Mouse (Mus musculus) cerebellum, postnatal 25 days (tissue): ENCODE results near the gene Tmem14a.
A peak's percentile ranks its signal among the peaks of the same experiment; 100 is the strongest.
"Not testable (repeated sequence)": the region's sequence is repeated elsewhere in the genome, so short reads cannot be mapped to it uniquely, and the experiment has no call there.

Source experiments
- DNase-seq, 2 experiments: peaks; one replicate each; pipeline ENCODE4 v3.0.0; 2021; ENCODE audit warnings: mixed read lengths in 2 of 2

Gene Tmem14a

DNA sequence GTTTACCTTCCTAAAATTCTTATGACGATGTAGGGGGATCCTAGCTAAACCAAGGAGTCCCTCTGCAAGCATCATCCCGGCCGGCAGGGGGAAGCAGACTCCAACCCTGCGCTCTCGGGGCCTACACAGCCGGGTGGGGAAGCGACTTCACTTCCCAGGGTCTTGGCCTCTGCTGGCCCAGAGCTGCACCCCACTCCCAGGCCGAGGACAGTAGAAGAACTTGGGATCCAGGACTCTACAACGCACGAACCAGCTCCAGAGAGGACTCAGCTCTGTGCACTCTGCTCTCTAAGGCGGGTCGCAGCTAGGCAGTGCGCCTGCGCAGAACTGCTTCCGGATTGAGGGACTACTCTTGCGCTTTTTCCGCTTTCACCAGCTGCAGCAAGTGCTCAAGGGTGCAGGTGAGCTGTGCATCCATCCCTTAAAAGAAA, at the start of gene Tmem14a:
Gene Tmem14a (plus strand): TSS at position 87 of the 431 bp plus-strand sequence.
- DNase-seq, result peak; percentile 90 to 92

GRCm38 (mm10) chr1:21185196-21185595, 33.2 kb upstream of the Tmem14a start:
- DNase-seq, result no peak

- DNase-seq, result no peak
Observed at GRCm38 (mm10) chr1:21206241-21206640, 12.1 kb upstream of the Tmem14a start.

DNA sequence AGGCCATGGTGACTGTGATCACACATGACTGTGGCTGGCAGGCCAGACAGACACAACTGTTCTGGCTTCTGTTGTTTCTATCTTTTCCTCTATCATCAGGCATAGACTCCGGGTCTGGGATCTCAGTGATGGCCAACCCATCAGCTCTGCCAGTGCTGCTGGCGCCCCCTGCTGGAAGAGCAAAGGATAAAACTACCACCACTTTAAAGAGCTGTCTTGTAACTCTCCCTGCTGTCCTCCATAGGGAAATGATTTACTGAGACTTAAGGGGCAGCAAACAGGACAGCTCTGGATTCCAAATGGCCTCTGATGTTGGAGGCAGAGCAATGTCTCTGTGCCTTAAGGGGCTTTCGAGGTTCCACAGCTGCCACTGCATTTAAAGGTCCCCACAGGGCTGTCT, 4.8 kb upstream of the Tmem14a start:
- DNase-seq, result not testable (repeated sequence)

DNA sequence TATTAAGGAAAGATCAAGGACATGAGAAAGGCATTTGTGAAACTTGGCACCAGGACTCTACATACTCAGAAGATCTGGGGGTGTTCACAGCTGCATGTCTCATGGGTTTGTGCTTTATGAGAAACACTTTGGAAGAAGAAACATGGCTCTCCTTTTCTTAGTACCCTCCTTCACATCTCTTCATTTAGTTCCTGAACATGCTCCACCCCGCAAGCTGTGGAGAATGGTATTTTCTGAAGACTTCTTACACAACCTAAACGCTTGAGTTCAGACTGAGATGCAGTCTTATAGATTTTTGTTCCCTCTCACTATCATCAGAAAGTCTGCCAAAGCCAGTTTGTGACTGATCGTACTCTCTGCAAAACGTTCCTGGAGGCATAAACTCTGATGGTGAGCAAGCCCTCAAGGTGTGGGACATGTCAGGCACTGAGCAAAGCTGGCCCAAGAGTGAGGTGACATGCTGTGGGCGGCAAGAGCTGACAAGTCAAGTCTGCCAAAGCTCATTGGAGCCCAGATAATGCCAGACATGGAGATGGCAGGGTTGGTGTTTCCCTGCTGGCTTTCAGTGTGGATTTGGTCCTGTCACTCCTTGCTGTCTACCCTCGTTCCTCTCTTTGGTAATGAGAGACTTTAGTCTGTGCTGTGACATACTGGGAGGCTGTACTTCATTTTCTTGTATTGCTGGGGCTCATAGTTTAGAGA, 4.2 kb upstream of the Tmem14a start:
- peak in 1 of 2 experiments; percentile 37 for DNase-seq

DNA sequence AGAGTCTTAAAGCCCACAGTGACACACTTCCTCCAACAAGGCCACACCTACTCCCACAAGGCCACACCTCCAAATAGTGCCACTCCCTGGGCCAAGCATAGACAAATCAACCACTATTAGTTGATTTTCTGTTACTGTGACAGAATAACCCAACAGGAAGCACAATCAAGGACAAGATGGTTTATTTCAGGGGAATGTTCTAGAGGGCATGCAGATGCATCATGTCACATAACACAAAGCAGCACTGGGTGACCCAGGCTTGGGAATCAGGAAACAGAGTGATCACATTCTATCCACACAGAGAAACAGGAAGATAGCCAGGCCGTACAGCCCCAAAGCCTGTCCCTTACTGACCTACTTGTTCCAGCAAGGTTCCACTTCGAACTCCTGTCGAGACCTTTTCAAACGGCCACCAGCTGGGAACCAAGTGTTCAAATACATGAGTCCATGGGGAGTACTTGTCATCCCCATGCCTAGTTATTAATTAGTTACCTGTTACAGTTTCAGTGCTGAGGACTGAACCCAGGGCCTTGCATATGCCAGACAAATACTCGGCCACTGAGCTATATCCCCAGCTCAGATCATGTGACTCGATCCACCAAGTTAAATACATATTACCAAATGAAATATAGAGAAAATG, 9.5 kb downstream of the Tmem14a start:
- no peak for DNase-seq

DNA sequence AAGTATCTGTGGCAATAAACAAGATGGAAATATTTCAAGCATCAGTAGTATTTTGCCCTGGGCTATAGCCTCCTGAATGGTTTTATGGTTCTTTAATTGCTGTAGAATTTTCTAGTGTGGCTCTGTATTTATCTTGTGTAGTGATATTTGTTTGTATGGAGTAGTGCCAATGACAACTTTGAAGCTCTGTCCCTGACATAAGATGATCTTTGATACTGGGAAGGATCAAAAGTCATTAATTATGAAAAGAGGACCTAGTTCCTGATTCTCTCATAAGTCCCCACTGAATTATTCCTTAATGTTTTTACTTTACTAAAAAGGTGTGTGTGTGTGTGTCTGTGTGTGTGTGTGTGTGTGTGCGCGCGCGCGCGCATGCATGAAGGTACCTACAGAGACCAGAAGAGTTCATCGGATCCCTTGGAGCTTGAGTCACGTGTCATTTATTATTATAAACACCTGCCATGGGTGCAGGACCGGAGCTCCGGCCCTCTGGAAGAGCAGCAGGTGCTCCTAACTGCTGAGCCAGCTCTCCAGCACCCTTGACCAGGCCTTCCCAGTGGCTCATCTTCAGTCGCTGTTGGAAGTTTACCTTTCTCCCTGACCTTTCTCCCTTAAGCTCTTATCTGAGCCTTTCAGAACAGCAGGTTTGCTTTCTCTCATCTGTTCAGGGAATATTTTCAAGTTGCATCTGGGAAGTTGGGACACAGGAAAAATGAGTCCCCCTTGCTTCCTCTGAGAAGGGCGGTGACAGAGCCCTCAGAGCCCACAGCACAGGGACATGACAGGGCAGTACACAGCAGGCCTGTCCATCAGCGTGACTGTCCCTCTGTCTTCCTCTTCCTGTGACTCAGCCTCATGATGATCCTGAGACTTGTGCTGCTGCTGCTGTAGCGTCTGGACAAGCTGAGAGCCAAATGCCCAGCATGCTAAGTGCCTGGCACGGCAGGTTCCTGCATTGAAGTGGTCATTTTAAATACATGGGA, 10.7 kb downstream of the Tmem14a start:
- not testable (repeated sequence) for DNase-seq

DNA sequence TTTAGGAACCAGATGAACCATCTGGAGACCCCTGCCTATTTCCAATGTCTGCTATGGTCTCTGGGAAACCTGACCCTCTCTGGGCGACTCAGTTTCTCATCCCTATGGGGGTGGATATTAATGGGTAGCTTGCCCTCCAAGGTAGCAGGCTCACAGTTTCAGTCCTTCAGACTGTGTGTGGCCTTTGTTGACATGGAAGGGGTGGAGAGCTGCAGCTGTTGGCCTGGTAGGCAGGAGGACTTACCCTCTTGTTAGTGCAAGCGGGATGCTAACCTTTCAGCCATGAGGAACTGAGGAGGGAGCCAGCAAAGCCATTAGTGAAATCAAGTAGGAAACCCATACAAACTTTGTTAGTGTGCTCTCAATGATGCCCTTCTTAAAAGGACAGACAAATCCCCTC, 12.0 kb downstream of the Tmem14a start:
- no peak for DNase-seq

- no peak for DNase-seq
Observed at GRCm38 (mm10) chr1:21231744-21232464, 13.5 kb downstream of the Tmem14a start.

DNA sequence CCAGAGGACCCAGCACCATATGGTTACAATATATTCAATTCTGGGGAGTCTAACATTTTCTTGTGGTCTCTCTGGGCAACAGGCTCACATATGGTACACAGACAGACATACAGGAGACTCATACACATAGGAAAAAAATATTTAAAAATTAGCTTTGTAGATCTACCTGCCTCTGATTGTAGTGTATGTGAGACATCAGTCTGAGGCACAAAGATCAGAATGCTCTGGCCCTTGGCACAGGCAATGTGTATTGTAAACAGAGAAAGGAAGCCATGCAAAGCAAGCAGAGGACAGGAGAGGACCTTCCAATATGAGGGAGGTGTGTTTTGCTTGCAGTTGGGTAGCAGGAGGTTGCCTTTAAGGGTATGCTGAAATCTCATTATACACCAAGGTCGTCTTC, 14.1 kb downstream of the Tmem14a start:
- no peak for DNase-seq

GRCm38 (mm10) chr1:21235359-21235758, 17.0 kb downstream of the Tmem14a start:
- no peak for DNase-seq

GRCm38 (mm10) chr1:21239911-21240898, 21.8 kb downstream of the Tmem14a start, which contains the start of gene Gsta3:
TSS of gene Gsta3 (plus strand) at chr1:21240589.
- DNase-seq, result no peak

DNA sequence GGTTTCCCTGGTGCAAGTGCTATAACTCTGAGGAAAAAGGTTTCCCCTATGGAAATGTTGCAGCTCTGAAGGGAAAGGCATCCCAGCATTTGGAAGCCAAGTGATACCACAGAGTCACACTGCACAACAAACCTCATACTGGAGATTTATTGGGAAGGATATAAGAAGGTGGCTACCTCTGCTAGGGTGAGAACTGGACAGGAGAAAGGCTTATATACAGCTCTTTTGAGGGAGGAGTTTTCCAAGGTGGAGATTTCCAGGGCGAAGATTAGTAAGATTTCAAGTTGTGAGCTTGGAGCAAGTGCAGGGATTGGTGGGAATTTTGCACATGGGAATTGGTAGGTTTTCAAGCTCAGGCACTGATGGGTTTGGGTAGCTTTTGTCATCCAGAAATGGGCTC, 22.7 kb downstream of the Tmem14a start:
- no peak for DNase-seq

- DNase-seq, result no peak
Observed at GRCm38 (mm10) chr1:21244290-21244960, 26.1 kb downstream of the Tmem14a start.

DNA sequence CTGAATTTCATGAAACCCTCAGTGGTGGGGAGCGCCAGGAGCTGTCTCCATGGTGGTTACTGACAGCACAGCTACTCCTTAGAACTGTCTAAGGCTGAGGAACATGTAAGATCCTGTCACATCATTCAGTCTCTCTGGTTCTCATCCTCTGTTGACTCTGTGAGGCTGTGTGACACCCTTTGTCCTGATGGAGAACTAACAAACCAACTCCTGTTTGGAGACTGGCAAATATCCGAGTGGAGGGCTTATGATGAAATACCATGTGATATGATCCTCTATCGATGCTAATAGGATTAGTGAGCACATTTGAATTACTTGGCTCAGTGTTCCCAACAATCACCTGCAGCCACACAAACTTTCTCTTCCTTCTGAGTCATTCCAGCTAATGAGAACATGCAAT, 27.8 kb downstream of the Tmem14a start:
- no peak for DNase-seq

DNA sequence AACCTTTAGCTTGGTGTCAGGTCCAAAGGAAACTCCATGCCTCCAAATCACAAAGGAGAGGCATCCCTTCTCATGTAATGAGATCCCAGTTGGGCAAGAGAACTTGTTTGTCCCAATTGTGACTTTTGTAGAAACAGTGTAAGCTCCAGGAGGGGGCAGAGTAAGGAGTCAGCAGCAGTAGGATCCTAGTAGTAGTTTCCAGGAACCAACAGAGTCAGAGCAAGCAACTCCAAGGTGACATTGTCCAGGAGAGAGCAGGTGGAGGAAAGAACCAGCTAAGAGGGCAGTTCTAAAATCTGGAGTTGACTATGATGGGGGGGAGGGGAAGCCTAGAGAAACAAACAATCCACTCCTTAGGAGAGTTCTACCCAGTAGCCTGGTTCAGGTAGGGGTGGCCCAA, 29.5 kb downstream of the Tmem14a start:
- DNase-seq, result no peak

- no peak for DNase-seq
Observed at GRCm38 (mm10) chr1:21248560-21249390, 30.4 kb downstream of the Tmem14a start.

DNA sequence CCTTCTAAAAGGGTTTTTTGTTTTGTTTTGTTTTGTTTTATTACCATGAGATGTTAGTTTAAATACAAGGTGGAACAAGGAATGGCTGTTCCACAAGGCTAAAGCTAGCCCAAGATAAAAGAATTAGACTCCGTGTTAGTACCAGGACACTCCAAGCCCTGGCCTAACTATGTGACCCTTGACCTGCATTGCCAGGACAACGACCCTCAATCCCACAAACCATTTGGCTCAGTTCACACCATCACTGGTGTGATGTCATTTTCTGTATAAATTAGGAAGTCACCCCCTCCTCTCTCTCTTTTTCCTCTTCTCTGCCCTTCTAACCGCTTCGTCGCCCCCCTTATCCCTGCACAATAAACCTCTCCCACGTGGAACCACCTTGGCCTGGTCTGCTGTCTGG, 33.3 kb downstream of the Tmem14a start:
- DNase-seq, result no peak

DNA sequence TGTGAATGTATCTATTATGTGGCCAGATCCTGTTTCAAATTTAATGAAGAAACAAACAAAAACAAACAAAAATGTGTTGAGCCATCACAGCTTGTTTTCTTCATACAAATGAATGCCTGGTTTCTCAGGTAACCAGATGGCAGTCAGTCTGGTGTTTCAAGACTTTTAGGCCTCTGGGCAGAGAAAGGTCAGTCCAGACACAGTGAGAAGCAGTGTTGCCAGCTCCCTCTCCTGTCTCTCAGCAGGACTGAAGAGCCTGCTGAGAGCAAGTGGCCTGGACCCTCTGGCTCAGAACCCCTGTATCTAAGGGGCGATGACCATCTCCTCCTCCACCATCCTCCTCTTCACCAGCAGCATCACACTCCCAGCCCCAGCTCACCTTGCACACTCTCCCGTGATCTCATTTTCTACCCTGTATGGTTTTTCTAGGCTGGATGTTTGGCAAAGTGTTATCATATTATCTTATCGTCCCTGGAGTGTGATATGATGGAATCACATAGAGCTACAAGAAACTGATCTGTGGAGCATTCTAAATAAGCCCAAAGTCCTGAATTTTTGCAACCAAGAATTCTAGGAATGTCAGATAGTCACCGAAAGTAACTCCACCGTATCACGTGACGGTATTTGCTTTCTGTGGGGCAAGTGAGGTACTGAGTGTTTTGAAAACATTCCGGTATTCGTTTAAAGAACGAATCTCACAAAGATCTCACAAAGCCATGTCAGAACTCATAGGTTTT, 34.4 kb downstream of the Tmem14a start:
- DNase-seq, result no peak
